Mouse (Mus musculus): Measurements from ENCODE around the gene Smim27. TPM values are rescaled to one million over a fixed set of nuclear protein-coding genes. Genes with fewer than 3 reads are reported as not detected.

The Smim27 gene
- polyA plus RNA-seq, 2 experiments: 10.5 to 42.7 TPM

- H3K27me3 ChIP-seq (ENCODE audit: control insufficient read depth, insufficient read depth, low read length): no peaks in the 10 kb centered on the region
- DNase-seq (ENCODE audit: low spot score) (no peak), ATAC-seq (ENCODE audit: low FRiP score, low read depth) (no peak)
- H3K36me3 ChIP-seq (ENCODE audit: control insufficient read depth, insufficient read depth, low read length): peaks cover 70% of the 10 kb centered on the region
- 73% methylated on average over 1 of the region's 1 CpGs for WGBS
- no peaks in the 10 kb centered on the region for H3K9me3 ChIP-seq (ENCODE audit: control insufficient read depth, low read length)
- H3K4me2 ChIP-seq (replicated peaks; ENCODE audit: low read depth, low read length, severe bottlenecking): no peak overlapping the region
- H3K27ac ChIP-seq (replicated peaks; ENCODE audit: low read depth, low read length): no peak overlapping the region
- no peak for TF ChIP-seq POLR2A (IDR thresholded peaks at IDR 0.05; ENCODE audit: borderline replicate concordance, extremely low read depth, insufficient read depth, insufficient read length)
- peaks cover 9% of the 10 kb centered on the region for H3K4me1 ChIP-seq (ENCODE audit: control insufficient read depth, insufficient read depth, low read length)
- no peak overlapping the region for H3K9ac ChIP-seq (ENCODE audit: low read depth, low read length, severe bottlenecking)
- H3K4me3 ChIP-seq (replicated peaks; ENCODE audit: low read length): no peak overlapping the region
Measured at GRCm38 (mm10) chr4:40264321-40264720, 5.1 kb upstream of the Smim27 start.

GRCm38 (mm10) chr4:40267681-40268080 lies 1.7 kb upstream of the Smim27 start:
- Histone ChIP-seq H3K9me3 (ENCODE audit: control insufficient read depth, low read length) (no peaks in the 10 kb centered on the region), H3K4me2 (replicated peaks; ENCODE audit: low read depth, low read length, severe bottlenecking) (peak overlapping the region; percentile 86), H3K9ac (ENCODE audit: low read depth, low read length, severe bottlenecking) (peak overlapping the region; percentile 90), H3K27ac (replicated peaks; ENCODE audit: low read depth, low read length) (peak overlapping the region; percentile 34; the same call in 1 of the 2 replicates), H3K4me1 (ENCODE audit: control insufficient read depth, insufficient read depth, low read length) (peaks cover 9% of the 10 kb centered on the region), H3K36me3 (ENCODE audit: control insufficient read depth, insufficient read depth, low read length) (peaks cover 42% of the 10 kb centered on the region), H3K27me3 (ENCODE audit: control insufficient read depth, insufficient read depth, low read length) (no peaks in the 10 kb centered on the region), H3K4me3 (replicated peaks; ENCODE audit: low read length) (peak overlapping the region; percentile 82)
- DNase-seq (ENCODE audit: low spot score): no peak
- no peak for ATAC-seq (ENCODE audit: low FRiP score, low read depth)
- 76% methylated on average over 7 of the region's 7 CpGs for WGBS
- no peak for TF ChIP-seq POLR2A (IDR thresholded peaks at IDR 0.05; ENCODE audit: borderline replicate concordance, extremely low read depth, insufficient read depth, insufficient read length)

- DNase-seq (ENCODE audit: low spot score): peak; percentile 88
- peak overlapping the region; percentile 82 for H3K4me3 ChIP-seq (replicated peaks; ENCODE audit: low read length)
- 0 out of 2 replicates have a peak, but pooled peaks have one; percentile 29 for TF ChIP-seq POLR2A (IDR thresholded peaks at IDR 0.05; ENCODE audit: borderline replicate concordance, extremely low read depth, insufficient read depth, insufficient read length)
- peak overlapping the region; percentile 98 for H3K27ac ChIP-seq (replicated peaks; ENCODE audit: low read depth, low read length)
- H3K4me1 ChIP-seq (ENCODE audit: control insufficient read depth, insufficient read depth, low read length): peaks cover 9% of the 10 kb centered on the region
- WGBS: under 1% methylated on average over 44 of the region's 50 CpGs
- H3K36me3 ChIP-seq (ENCODE audit: control insufficient read depth, insufficient read depth, low read length): peaks cover 36% of the 10 kb centered on the region
- H3K9ac ChIP-seq (ENCODE audit: low read depth, low read length, severe bottlenecking): peak overlapping the region; percentile 90
- H3K9me3 ChIP-seq (ENCODE audit: control insufficient read depth, low read length): no peaks in the 10 kb centered on the region
- peak overlapping the region; percentile 86 for H3K4me2 ChIP-seq (replicated peaks; ENCODE audit: low read depth, low read length, severe bottlenecking)
- H3K27me3 ChIP-seq (ENCODE audit: control insufficient read depth, insufficient read depth, low read length): no peaks in the 10 kb centered on the region
- peak; percentile 83 for ATAC-seq (ENCODE audit: low FRiP score, low read depth)
Measured at GRCm38 (mm10) chr4:40268204-40268813, 1.1 kb upstream of the Smim27 start.

GRCm38 (mm10) chr4:40268835-40269234 lies 544 bp upstream of the Smim27 start:
- 0% methylated on average over 16 of the region's 16 CpGs for WGBS
- no peaks in the 10 kb centered on the region for H3K9me3 ChIP-seq (ENCODE audit: control insufficient read depth, low read length)
- peaks cover 9% of the 10 kb centered on the region for H3K4me1 ChIP-seq (ENCODE audit: control insufficient read depth, insufficient read depth, low read length)
- H3K4me2 ChIP-seq (replicated peaks; ENCODE audit: low read depth, low read length, severe bottlenecking): peak overlapping the region; percentile 86
- DNase-seq (ENCODE audit: low spot score) (peak; percentile 6), ATAC-seq (ENCODE audit: low FRiP score, low read depth) (no peak)
- H3K9ac ChIP-seq (ENCODE audit: low read depth, low read length, severe bottlenecking): peak overlapping the region; percentile 90
- H3K4me3 ChIP-seq (replicated peaks; ENCODE audit: low read length): peak overlapping the region; percentile 82
- no peaks in the 10 kb centered on the region for H3K27me3 ChIP-seq (ENCODE audit: control insufficient read depth, insufficient read depth, low read length)
- H3K27ac ChIP-seq (replicated peaks; ENCODE audit: low read depth, low read length): peak overlapping the region; percentile 98
- TF ChIP-seq POLR2A (IDR thresholded peaks at IDR 0.05; ENCODE audit: borderline replicate concordance, extremely low read depth, insufficient read depth, insufficient read length): no peak
- H3K36me3 ChIP-seq (ENCODE audit: control insufficient read depth, insufficient read depth, low read length): peaks cover 36% of the 10 kb centered on the region

- peak overlapping the region; percentile 83 for H3K4me2 ChIP-seq (replicated peaks; ENCODE audit: low read depth, low read length, severe bottlenecking)
- no peaks in the 10 kb centered on the region for H3K9me3 ChIP-seq (ENCODE audit: control insufficient read depth, low read length)
- H3K27ac ChIP-seq (replicated peaks; ENCODE audit: low read depth, low read length): peak overlapping the region; percentile 67; the same call in 1 of the 2 replicates
- DNase-seq (ENCODE audit: low spot score): no peak
- TF ChIP-seq POLR2A (IDR thresholded peaks at IDR 0.05; ENCODE audit: borderline replicate concordance, extremely low read depth, insufficient read depth, insufficient read length): no peak
- H3K36me3 ChIP-seq (ENCODE audit: control insufficient read depth, insufficient read depth, low read length): peaks cover 10% of the 10 kb centered on the region
- WGBS: 0% methylated on average over 21 of the region's 21 CpGs
- peak overlapping the region; percentile 98 for H3K4me3 ChIP-seq (replicated peaks; ENCODE audit: low read length)
- peaks cover 9% of the 10 kb centered on the region for H3K4me1 ChIP-seq (ENCODE audit: control insufficient read depth, insufficient read depth, low read length)
- no peaks in the 10 kb centered on the region for H3K27me3 ChIP-seq (ENCODE audit: control insufficient read depth, insufficient read depth, low read length)
- peak overlapping the region; percentile 90 for H3K9ac ChIP-seq (ENCODE audit: low read depth, low read length, severe bottlenecking)
- peak; percentile 64 for ATAC-seq (ENCODE audit: low FRiP score, low read depth)
Measured at GRCm38 (mm10) chr4:40278880-40279275, 9.5 kb downstream of the Smim27 start.

All from limb, embryonic 14.5 days (tissue).